Mouse (Mus musculus) adrenal gland, adult 2 months (tissue): ENCODE measurements around the gene Klf1. TPM values are rescaled to one million over a fixed set of nuclear protein-coding genes. Genes with fewer than 3 reads are reported as not detected.

Source experiments
- DNase-seq: peaks from one replicate; pipeline ENCODE4 v3.0.0; 2021
- microRNA-seq, 2 experiments: library from miRNA; unstranded; fragments of <30 nt; microRNA quantifications; one replicate each; pipeline ENCODE4 v1.2.0; 2021
- polyA plus RNA-seq: library from polyadenylated mRNA; depleted of rRNA; stranded (reverse); fragments of >200 nt; gene quantifications from 2 replicates; pipeline ENCODE4 v1.2.3, GENCODE M21; 2012; rRNA removed
- total RNA-seq, 2 experiments: library from RNA; stranded (reverse); gene quantifications; 2 replicates each; pipeline ENCODE4 v1.2.3; 2021

Gene Klf1
- total and polyA plus RNA-seq, 3 experiments = 0.17 to 0.61 (median 0.23) TPM

DNA sequence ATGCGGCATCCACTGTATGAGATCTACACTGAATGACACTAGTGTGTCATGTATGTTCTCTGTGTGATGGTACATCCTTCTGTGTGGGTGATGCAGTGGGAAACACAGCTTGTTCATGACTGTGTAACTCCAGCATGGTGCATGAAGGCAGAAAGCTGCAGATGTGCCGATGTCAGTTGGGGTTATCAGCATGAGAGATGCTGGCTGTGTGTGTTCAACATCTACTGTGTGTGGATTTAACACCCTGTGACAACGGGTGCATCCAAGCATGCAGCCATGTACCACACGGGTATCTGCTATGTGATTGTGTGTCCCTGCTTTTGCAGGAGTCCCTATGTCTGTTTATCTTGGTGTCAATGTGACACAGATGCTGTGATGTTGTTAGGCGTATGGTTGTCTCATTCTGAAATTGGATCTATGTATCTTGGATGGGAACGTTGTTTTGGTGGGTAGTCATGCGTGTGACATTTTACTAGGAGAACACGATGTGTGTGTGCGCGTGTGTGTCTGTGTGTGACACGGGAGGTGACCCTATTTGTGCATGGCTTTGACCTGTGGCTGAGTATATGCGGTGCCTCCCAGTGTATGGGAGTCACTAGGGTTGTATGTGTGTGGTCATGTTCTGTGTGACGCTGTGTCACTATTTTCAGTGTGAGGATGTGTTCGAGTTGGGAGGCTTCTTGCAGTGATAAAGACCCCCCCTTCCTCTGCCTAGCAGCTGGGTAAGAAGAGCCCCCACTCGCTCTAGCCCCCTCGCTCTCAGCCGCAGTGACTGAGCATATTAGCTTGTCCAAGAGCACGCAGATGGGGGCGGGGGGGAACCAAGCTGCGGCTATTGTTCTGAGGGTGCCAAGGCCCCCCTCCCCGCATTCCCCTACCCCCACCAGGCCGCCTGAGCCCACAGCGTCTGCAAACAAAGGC lies 34.6 kb downstream of the Klf1 start:
- DNase-seq = no peak

DNA sequence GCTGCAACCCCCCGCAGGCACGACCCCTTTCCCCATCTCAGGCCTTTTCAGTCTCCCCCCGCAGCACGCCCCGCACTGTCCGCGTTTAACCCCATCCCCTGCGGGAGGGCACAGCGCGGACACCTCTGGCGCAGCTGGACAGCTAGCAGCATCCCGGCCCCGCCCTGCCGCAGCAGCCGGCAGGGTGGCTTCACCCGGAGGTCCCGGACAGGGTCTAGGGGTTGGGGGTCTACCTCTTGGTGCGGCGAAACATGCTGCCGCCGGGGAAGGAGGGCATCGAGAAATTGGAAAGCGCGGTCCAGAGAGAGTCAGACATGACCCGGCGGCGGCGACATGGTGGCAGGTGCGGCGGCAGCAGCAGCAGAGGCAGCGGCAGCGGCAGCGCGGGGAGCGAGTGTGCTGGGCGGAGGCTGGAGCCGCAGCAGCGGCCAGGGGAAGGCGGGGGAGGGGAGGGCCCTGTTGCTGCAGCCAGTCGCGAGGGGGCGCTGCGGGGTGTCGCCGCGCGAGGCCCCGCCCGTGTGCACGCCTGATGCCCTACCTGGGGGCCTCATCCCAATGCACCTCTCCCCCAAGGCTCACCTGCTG lies 35.3 kb downstream of the Klf1 start, which contains the start of gene Mast1:
Mast1 (minus strand) TSS at position 398 of the 585 bp plus-strand sequence.
- peak; percentile 74 for DNase-seq

DNA sequence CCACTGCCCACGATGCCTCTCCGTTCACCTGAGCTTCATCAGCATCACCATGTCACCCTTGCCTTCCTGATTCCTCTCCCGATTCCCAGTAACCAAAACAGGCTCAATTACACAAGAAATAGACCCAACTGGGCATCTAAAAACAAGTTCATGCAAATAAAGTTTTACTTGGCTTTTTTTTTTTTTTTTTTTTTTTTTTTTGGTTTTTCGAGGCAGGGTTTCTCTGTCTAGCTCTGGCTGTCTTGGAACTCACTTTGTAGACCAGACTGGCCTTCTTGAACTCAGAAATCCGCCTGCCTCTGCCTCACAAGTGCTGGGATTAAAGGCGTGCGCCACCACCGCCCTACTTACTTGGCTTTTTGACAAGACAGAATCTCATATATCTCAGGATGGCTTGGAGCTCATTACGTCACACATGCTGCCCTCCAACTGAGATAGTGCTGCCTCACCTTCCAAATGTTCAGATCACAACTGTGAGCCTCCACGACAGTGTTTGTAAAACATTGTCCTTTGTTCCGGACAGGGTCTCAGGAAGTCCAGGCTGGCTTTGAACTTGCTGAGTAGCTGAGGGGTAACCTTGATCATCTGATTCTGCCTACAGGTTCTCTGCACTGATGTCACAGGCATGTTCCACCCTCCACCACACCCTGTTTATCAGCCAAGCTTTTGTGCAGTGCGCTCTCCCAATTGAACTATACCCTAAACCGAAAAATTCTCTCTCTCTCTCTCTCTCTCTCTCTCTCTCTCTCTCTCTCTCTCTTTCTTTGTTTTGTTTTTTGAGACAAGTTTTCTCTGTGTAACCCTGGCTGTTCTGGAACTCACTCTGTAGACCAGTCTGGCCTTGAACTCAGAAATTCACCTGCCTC lies 36.1 kb downstream of the Klf1 start:
- DNase-seq = no peak

DNA sequence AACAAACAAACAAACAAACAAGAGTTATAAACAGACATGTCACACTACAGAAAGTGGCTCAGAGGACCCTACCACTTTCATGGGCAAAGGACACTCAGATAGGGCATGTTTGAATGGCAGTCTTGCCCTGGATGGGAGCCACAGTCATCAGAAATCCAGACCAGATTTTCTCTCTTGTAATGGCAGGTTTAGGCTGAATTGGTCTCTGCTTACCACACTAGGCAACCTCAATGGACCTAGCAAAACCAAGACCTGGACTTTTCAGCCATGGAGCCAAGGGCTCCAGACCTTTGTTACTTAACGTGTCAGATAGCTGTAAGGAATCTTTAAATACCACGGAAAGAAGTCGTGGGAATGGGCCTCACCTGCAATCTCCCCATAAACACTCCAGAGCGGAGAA lies 42.0 kb downstream of the Klf1 start:
- no peak for DNase-seq

GRCm38 (mm10) chr8:84944478-84945160 lies 42.9 kb downstream of the Klf1 start:
- peak; percentile 37 for DNase-seq

DNA sequence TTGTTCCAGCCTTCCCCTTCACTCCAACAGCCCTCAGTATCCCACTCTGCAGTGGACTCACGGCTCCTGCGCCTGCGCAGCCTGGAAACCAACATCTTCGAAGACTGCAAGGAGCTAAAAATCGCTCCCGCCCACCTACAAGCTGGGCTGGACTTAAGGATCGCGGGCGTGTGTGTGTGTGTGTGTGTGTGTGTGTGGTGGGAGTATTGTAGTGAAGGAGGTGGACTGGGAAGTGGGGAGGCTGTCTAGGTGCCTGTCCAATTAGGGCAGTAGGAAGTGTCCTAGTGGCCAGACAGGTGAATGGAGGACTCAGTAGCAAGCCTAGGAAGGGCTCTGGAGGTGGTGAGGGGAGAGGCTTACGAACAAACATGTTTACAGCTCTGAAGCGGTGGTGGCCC lies 43.5 kb downstream of the Klf1 start:
- no peak for DNase-seq

DNA sequence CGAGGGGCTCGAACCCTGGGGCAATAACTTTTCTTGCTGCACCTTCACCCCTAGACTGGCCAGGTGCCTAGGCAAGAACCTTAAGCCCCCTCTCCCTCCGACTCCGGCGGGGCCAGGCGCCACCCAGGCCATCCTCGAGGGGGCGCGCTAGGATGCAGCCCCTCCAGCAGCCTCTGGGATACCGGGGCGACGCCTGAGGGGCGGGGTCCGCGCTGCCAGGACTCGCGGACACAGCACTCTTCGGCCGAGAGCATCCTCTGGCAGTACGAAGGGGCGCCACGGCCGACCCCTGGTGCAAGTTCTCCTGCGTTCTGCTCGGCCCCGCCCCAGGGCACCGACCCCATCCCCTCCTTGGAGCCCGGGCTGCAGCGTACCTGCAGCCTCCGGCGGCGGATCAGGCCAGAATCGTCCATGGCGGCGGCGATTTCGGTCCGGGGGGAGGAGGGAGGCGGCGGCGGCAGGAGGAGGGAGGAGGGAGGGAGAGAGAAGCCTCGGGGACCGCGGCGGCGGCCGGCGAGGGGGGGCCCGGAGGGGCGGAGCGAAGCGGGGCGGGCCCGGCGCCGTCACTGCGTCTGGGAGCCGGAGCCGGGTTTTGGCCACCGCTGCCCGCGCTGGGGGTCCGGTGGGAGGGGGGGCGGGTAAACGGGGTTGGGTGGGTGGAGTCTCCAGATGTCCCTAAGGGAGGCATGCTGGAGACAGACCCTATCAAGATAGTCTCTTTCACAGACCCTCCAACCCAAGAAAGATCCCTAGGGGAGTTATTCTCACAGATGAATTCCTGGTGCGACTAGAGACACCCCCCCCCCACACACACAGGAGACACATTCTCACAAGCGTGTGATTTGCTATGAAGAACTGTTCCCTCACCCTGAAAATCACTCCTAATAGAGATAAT lies 44.2 kb downstream of the Klf1 start:
- DNase-seq = no peak

DNA sequence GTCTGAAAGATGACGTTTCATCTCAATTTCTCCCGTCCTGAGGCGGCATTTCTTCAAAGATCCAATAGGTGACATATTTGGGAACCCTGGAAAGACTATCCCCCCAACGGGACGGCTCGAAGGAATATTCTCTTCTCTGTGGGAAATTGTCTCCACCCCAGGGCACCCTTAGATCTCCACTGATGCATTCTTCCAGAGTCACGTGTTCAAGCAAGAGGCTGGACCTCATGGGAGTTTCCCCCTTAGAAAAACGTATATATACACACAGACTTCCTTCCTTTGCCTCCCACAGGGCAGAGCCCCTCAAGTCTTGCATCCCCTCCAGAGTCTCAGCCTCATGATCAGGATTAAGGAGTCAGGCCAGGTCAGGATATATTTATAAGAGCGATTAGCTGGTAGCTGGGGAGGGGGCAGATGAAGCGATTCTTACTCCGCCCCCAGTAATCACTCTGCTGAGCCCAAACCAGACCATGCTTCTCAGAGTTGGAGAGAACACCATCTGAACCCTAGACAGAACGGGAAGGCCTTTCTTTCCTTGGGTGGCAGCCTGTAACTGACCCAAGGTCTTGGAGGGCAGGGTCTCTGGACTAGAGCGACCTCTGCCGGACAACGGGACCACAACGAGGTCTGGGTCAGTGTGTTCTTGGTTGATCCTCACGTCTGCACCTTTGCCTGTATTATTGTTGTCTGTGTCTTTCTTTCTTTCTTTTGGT lies 45.0 kb downstream of the Klf1 start, which contains the start of gene Rtbdn:
Rtbdn (plus strand) TSS at position 464 of the 713 bp plus-strand sequence.
- DNase-seq = no peak

DNA sequence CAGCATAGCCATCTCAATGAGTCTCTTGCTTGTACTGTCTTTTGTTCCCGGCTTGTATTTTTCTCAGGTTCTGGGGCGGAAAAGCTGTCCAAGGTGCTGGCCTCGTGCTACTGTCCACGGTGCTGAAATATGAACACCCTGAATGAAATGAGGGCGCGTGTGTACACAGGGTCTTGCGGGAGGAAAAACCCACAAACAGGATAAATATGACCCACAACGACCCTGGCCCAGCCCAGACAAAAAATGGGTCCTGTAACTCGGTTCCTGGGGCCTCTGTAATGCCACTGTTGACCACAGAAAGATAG lies 45.5 kb downstream of the Klf1 start:
- peak; percentile 42 for DNase-seq

DNA sequence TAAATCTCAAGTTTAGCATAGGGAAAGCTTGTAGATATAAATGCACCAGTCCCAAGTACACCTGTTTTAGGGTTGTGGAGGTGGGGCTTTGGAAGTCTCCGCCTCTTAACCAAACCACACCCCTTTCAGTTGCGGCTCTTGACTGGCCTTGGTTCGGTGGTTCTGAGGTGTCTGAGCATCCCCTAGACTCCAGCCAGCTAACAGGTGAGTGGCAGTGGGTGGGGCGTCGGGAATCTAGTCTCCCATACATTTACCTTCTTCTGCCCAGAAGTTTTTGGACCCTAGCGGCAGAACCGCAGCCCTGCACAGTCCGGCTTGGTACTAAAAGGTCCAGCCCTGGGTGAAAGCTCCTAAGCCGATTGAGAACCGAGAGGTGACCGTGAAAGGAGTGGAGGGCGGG lies 48.0 kb downstream of the Klf1 start:
- DNase-seq = no peak

DNA sequence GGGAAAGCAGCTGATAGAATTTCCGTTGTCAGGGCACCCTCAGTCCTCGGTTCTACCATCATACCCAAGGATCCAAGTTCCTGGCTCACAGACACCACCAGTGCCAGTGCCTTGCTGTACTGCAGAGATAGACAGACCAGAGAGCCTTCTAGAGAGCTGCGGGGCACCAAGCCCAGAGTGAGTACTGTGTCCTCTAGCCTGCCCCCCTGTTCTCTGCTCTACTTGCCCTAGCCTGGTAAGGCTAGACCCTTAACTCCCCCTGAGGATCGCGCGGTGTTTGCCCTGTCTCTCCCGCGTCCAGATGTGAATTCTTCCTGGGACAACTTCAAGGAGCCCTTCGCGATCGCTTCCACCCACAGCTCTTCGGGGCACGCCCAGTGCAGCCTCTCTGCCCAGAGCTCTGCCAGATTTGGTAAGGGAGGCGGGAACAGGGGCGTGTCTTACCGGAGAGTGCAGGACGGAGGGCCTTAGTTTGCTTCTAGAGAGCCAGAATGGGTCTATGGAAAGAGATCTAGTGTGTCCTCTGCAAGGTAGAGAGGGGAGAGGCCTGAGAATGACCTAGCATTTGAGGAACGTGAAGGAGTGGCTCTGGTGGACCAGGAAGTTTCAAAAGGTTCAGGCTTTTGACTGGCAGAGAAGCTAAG lies 51.0 kb downstream of the Klf1 start:
- DNase-seq = peak; percentile 79

Small RNAs within 50 kb of the gene (microRNA-seq; reads per million reads assigned to microRNA genes)
- 0 reads per million in 2 experiments for gene Gm24197
- gene Mir7069 = 4.8 to 6.6 reads per million in 2 experiments

Other genes with a start within 250 kb of the Klf1 start
Only the 30 nearest of the 33 such genes appear.
- gene Trmt1, start 215.6 kb upstream of the Klf1 start, total RNA-seq = 10 to 100 TPM; 57.0 to 68.5 TPM
- 150 and 160 TPM in 2 replicates for gene Trmt1, start 215.6 kb upstream of the Klf1 start, polyA plus RNA-seq
- 10 to 100 TPM; 78.4 to 80.7 TPM for gene Nacc1, start 214.1 kb upstream of the Klf1 start, total RNA-seq
- gene Nacc1, start 214.1 kb upstream of the Klf1 start, polyA plus RNA-seq = 98.7 and 120 TPM in 2 replicates
- gene Lyl1, start 200.5 kb upstream of the Klf1 start, total RNA-seq = 1 to 10 TPM; 2.7 to 4.4 TPM
- gene Lyl1, start 200.5 kb upstream of the Klf1 start, polyA plus RNA-seq = 8.2 and 10.9 TPM in 2 replicates
- gene G430095P16Rik, start 178.9 kb upstream of the Klf1 start, total RNA-seq = under 1 TPM in 1 of 2 experiments, not detected in 1; 0.59 TPM
- 0.26 and 0.76 TPM in 2 replicates for gene G430095P16Rik, start 178.9 kb upstream of the Klf1 start, polyA plus RNA-seq
- 100 to 1,000 TPM in 1 of 2 experiments, 10 to 100 TPM in 1; 91.3 to 113 TPM for gene Nfix, start 101.6 kb upstream of the Klf1 start, total RNA-seq
- 47.0 and 59.9 TPM in 2 replicates for gene Nfix, start 101.6 kb upstream of the Klf1 start, polyA plus RNA-seq
- 10 to 100 TPM; 11.5 to 12.2 TPM for gene Dand5, start 79.1 kb upstream of the Klf1 start, total RNA-seq
- 5.1 and 7.0 TPM in 2 replicates for gene Dand5, start 79.1 kb upstream of the Klf1 start, polyA plus RNA-seq
- gene Gadd45gip1, start 70.4 kb upstream of the Klf1 start, total RNA-seq = 10 to 100 TPM; 72.6 to 74.9 TPM
- gene Gadd45gip1, start 70.4 kb upstream of the Klf1 start, polyA plus RNA-seq = 141 and 196 TPM in 2 replicates
- 100 to 1,000 TPM; 122 to 141 TPM for gene Rad23a, start 61.3 kb upstream of the Klf1 start, total RNA-seq
- 128 and 131 TPM in 2 replicates for gene Rad23a, start 61.3 kb upstream of the Klf1 start, polyA plus RNA-seq
- gene Calr, start 55.0 kb upstream of the Klf1 start, total RNA-seq = 100 to 1,000 TPM; 684 to 730 TPM
- gene Calr, start 55.0 kb upstream of the Klf1 start, polyA plus RNA-seq = 88.2 and 91.2 TPM in 2 replicates
- 10 to 100 TPM; 61.6 to 69.3 TPM for gene Farsa, start 44.9 kb upstream of the Klf1 start, total RNA-seq
- gene Farsa, start 44.9 kb upstream of the Klf1 start, polyA plus RNA-seq = 45.3 and 51.4 TPM in 2 replicates
- 1 to 10 TPM; 8.0 to 8.7 TPM for gene Syce2, start 29.8 kb upstream of the Klf1 start, total RNA-seq
- 0.80 and 2.1 TPM in 2 replicates for gene Syce2, start 29.8 kb upstream of the Klf1 start, polyA plus RNA-seq
- 10 to 100 TPM; 50.1 to 59.0 TPM for gene Gcdh, start 8.0 kb upstream of the Klf1 start, total RNA-seq
- 652 and 657 TPM in 2 replicates for gene Gcdh, start 8.0 kb upstream of the Klf1 start, polyA plus RNA-seq
- 10 to 100 TPM; 10.9 to 17.5 TPM for gene Dnase2a, start 6.6 kb downstream of the Klf1 start, total RNA-seq
- 12.1 and 13.3 TPM in 2 replicates for gene Dnase2a, start 6.6 kb downstream of the Klf1 start, polyA plus RNA-seq
- gene Mast1, start 35.4 kb downstream of the Klf1 start, total RNA-seq = 1 to 10 TPM; 1.5 to 2.8 TPM
- 3.7 and 4.4 TPM in 2 replicates for gene Mast1, start 35.4 kb downstream of the Klf1 start, polyA plus RNA-seq
- gene Rtbdn, start 45.1 kb downstream of the Klf1 start, total RNA-seq = not detected
- 0.25 and 0.34 TPM in 2 replicates for gene Rtbdn, start 45.1 kb downstream of the Klf1 start, polyA plus RNA-seq
- gene Gm49661, start 67.5 kb downstream of the Klf1 start, total RNA-seq = 1 to 10 TPM; 2.1 to 2.4 TPM
- 2.1 TPM in 1 of 2 replicates, not detected in the other for gene Gm49661, start 67.5 kb downstream of the Klf1 start, polyA plus RNA-seq
- 100 to 1,000 TPM; 671 to 700 TPM for gene Prdx2, start 67.7 kb downstream of the Klf1 start, total RNA-seq
- gene Prdx2, start 67.7 kb downstream of the Klf1 start, polyA plus RNA-seq = 181 and 240 TPM in 2 replicates
- gene Rnaseh2a, start 67.8 kb downstream of the Klf1 start, total RNA-seq = 100 to 1,000 TPM in 1 of 2 experiments, 10 to 100 TPM in 1; 87.7 to 112 TPM
- gene Rnaseh2a, start 67.8 kb downstream of the Klf1 start, polyA plus RNA-seq = 61.7 and 76.6 TPM in 2 replicates
- gene Junb, start 76.8 kb downstream of the Klf1 start, total RNA-seq = 10 to 100 TPM; 37.0 to 90.7 TPM
- gene Junb, start 76.8 kb downstream of the Klf1 start, polyA plus RNA-seq = 78.9 and 91.4 TPM in 2 replicates
- gene Hook2, start 88.7 kb downstream of the Klf1 start, total RNA-seq = 1 to 10 TPM; 6.1 to 6.2 TPM
- gene Hook2, start 88.7 kb downstream of the Klf1 start, polyA plus RNA-seq = 6.5 and 6.7 TPM in 2 replicates
- gene Best2, start 112.6 kb downstream of the Klf1 start, total RNA-seq = not detected
- 0.18 TPM in 1 of 2 replicates, not detected in the other for gene Best2, start 112.6 kb downstream of the Klf1 start, polyA plus RNA-seq
- gene Asna1, start 123.4 kb downstream of the Klf1 start, total RNA-seq = 100 to 1,000 TPM; 106 TPM
- gene Asna1, start 123.4 kb downstream of the Klf1 start, polyA plus RNA-seq = 89.4 and 104 TPM in 2 replicates
- 100 to 1,000 TPM; 160 to 184 TPM for gene Trir, start 124.9 kb downstream of the Klf1 start, total RNA-seq
- 64.2 and 67.6 TPM in 2 replicates for gene Trir, start 124.9 kb downstream of the Klf1 start, polyA plus RNA-seq
- gene Tnpo2, start 135.0 kb downstream of the Klf1 start, total RNA-seq = 100 to 1,000 TPM in 1 of 2 experiments, 10 to 100 TPM in 1; 68.3 to 101 TPM
- gene Tnpo2, start 135.0 kb downstream of the Klf1 start, polyA plus RNA-seq = 44.7 and 54.1 TPM in 2 replicates
- 10 to 100 TPM; 12.3 to 13.5 TPM for gene Fbxw9, start 158.1 kb downstream of the Klf1 start, total RNA-seq
- gene Fbxw9, start 158.1 kb downstream of the Klf1 start, polyA plus RNA-seq = 55.8 and 56.2 TPM in 2 replicates
- gene Gm5741, start 166.1 kb downstream of the Klf1 start, total RNA-seq = not detected
- not detected in 2 replicates for gene Gm5741, start 166.1 kb downstream of the Klf1 start, polyA plus RNA-seq
- 10 to 100 TPM; 26.0 to 28.3 TPM for gene Dhps, start 169.8 kb downstream of the Klf1 start, total RNA-seq
- gene Dhps, start 169.8 kb downstream of the Klf1 start, polyA plus RNA-seq = 68.6 and 69.6 TPM in 2 replicates
- gene Wdr83os, start 178.8 kb downstream of the Klf1 start, total RNA-seq = 10 to 100 TPM; 77.5 to 90.1 TPM
- 104 and 142 TPM in 2 replicates for gene Wdr83os, start 178.8 kb downstream of the Klf1 start, polyA plus RNA-seq
- gene Wdr83, start 179.4 kb downstream of the Klf1 start, total RNA-seq = 10 to 100 TPM; 17.4 to 24.9 TPM
- 15.3 and 17.4 TPM in 2 replicates for gene Wdr83, start 179.4 kb downstream of the Klf1 start, polyA plus RNA-seq
- 10 to 100 TPM; 34.0 to 52.7 TPM for gene Man2b1, start 181.3 kb downstream of the Klf1 start, total RNA-seq
- 36.1 and 46.0 TPM in 2 replicates for gene Man2b1, start 181.3 kb downstream of the Klf1 start, polyA plus RNA-seq